Mouse (Mus musculus): ENCODE measurements at regions not wholly inside any gene's neighbourhood (a gene's known extent, or its start where the extent isn't known, plus 50 kb on each side); places are given as distances from the start of the nearest gene placed in this dataset.

DNA sequence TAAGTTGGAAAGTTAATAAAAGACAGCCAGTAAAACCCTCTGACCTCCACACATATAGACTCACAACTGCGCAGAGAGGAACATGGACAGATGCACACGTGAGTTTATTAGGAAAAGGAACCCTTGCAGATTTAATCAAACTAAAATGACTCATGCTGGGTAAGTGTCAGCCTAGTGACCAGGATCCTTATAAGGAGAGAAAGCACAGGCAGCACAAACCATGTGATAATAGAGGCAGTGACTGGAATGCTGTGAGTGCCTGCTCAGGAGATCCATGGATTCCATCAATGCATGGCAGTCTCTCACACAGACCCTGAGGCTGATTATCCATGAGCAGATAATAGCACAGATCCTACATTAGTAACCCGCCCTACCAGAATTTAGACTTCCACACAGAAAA is 162.2 kb upstream of the Mbnl1 start:
- DNase-seq (ENCODE audit: low spot score in 2 of 2), result no peak

DNA sequence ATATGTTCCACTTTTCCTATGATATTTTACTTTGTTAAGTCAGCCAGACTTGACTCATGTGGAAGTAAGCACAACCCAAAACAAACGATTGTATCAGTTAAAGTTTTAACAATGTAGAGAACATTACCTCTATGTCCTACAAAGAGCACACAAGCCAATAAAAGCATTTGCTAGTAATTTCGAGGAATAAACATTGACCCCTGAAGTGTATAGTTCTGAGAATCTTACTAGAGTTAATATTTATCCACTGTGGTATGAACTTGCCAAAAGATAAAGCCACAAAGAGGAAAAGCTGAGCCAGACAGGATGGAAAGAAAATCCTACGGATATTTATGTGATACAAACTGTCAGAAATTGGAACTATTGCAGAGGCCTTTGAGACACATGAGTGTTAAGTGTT is 161.5 kb upstream of the Mbnl1 start:
- no peak for DNase-seq (ENCODE audit: low spot score in 2 of 2)

DNA sequence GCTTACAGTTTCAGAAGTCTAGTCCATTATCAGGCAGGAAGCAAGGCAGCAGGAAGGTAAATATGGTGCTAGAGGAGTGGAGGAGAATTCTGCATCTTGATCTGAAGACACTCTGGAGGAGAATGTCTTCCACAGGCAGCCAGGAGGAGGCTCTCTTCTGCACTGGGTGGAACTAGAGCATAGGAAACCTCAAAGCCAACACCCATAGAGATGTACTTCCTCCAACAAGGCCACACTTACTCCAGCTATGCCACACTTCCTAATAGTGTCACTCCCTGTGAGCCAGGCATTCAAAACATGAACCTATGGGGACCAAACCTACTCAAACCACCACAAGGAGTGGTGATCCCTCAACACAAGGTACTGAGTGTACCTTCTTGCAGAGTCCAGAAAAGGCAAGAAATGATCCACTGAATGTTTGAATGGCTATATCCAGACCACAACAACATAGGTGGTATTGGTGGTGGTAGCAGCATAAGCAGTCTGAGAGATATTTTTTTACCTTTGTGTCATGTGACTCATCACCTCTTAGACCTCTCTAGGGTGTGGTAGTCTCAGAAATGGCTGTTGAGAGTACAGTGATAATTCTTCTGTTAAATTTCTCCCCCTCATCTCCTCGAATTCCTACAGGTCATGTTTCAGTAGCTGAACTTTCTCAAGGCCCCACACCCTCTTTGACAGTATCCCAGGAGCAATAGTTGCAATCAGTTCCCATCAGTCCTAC is 152.3 kb upstream of the Mbnl1 start:
- DNase-seq (ENCODE audit: low spot score in 2 of 2), result no peak

DNA sequence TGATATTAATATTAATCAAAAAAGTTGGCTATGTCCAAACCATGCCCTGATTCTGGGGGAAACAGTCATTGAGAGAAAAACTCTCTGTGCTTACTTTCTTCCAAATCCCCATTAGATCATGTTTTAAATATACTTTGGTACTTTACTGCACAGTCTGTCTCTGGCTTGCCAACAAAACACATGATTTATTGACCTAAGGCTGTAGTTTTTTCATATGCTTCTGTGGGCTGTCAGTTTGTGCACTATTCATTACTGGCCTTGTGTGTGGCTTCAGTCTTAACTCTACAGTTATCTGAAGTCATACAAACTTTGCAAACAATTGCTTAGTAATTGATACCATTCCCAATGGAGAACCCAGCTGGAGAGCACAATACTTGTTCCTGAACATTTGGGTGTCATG is 149.1 kb upstream of the Mbnl1 start:
- DNase-seq (ENCODE audit: low spot score in 2 of 2), result no peak

DNA sequence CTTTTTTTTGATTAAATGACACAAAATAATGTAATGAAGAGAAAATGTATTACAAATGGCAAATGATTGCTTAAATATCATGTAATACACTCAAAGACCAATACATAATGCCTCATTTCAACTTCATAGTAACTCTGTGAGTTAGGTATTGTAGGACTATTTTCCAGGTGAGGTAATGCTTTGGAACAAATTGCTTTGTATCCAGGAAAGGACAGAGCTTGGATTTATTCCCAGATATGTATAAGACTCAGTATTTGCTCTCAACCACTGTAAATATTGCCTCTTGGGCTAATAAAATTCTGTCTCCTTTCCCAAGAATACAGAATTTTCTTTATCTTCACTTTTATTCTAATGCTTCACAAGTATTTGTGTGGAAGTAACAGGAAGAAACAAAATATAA is 148.2 kb upstream of the Mbnl1 start:
- DNase-seq (ENCODE audit: low spot score in 2 of 2), result no peak

DNA sequence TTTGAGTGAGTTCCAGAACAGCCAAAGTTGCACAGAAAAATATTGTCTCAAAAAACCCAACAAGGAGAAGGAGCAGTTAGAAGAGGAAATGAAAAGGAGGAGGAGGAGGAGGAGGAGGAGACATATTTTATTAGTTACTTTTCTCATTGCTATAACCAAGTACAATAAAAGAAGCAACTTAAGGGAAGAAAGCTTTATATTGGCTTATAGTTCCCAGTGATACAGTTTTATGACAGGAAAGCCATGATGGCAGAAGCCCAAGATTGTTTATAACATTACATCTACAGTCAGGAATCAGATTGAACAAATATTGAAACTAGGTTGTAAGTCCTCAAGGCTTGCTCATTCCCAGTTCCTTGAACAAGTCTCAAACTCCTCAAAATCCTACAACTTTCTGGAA is 147.7 kb upstream of the Mbnl1 start:
- DNase-seq (ENCODE audit: low spot score in 2 of 2), result no peak

DNA sequence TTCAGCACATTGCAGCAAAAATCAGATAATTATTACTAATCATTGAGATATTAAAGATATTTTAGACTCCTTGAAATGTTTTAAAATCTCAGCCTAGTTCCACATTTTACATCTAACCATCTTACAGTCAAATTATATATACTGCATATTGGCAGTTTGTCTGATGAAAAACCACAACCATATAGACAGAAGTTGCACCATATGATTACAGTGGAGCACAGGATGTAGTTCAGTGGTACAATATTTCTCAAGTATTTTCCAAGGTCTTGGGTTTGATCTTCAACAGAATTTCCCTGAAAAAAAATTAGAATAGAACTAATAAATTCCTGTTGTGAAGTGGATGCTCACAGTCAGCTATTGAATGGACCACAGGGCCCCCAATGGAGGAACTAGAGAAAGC is 140.2 kb upstream of the Mbnl1 start:
- no peak for DNase-seq (ENCODE audit: low spot score in 2 of 2)

DNA sequence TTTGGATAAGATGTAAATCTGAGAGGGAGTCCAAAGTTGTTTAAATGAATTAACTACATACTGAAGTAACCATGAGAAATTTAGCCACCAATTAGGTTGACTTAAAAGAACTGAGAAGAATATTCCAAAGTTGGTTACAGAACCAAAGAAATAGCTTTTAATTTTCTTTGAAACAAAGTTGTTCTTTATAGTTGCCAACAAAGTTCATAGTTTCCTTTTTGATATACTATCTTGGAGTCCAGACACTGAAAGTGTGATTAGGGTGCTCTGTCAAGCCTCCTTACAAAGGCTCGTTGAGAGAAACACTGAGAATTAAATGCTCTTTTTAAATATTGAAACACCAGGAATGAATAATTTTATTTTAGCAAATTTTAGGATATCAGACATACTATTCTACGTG is 139.0 kb upstream of the Mbnl1 start:
- DNase-seq (ENCODE audit: low spot score in 2 of 2), result no peak

DNA sequence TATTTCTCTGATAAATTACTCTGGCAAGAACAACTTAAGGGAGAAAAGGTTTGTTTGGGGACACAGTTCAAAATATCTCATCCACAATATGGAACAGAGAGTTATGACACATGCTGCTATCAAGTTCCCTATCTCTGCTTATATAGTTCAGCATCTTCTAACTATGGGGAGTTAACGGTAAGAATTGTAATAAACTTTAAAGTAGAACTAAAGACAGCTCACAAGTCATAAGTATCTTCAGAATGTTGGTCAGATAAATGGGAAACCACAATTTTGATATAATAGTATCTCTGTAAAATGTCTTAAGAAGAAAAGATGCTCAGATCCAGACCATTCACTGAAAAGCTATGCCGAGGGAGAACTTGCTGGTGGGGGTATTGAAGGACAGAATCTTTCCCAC is 138.5 kb upstream of the Mbnl1 start:
- no peak for DNase-seq (ENCODE audit: low spot score in 2 of 2)

DNA sequence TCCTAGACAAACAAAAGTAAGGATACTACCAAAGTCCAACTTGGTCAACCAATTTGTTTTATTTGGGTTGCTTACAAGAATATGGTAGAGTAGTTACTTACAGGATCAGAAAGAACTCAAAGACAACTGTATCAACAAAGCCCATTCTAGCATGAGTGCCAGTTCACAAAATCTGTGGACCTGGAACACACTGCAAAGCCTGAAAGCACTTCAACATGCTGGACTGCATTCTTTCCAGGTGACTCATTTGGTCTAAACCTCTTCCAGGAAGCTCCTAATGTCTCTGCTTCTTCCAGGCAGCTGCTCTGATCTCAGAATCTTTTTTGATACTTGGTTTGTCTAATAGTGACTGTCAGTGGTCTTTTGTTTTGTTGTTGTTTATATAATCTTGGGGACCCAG is 126.2 kb upstream of the Mbnl1 start:
- no peak for DNase-seq (ENCODE audit: low spot score in 2 of 2)

DNA sequence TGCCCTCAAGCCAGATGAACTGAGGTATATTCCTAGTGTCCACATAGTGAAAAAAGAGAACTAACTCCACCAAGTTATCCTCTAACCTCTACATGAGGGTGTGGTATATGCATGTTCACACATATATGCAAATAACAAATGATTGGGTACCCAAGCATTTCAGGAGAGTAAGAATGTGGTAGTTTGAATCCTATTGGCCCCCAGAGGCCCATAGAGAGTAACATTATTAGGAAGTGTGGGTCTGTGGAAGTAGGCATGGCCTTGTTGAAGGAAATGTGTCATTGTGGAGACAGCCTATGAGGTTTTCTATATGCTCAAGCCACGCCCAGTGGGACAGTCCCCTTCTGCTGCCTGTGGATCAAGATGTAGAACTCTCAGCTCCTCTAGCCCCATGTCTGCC is 125.6 kb upstream of the Mbnl1 start:
- no peak for DNase-seq (ENCODE audit: low spot score in 2 of 2)

DNA sequence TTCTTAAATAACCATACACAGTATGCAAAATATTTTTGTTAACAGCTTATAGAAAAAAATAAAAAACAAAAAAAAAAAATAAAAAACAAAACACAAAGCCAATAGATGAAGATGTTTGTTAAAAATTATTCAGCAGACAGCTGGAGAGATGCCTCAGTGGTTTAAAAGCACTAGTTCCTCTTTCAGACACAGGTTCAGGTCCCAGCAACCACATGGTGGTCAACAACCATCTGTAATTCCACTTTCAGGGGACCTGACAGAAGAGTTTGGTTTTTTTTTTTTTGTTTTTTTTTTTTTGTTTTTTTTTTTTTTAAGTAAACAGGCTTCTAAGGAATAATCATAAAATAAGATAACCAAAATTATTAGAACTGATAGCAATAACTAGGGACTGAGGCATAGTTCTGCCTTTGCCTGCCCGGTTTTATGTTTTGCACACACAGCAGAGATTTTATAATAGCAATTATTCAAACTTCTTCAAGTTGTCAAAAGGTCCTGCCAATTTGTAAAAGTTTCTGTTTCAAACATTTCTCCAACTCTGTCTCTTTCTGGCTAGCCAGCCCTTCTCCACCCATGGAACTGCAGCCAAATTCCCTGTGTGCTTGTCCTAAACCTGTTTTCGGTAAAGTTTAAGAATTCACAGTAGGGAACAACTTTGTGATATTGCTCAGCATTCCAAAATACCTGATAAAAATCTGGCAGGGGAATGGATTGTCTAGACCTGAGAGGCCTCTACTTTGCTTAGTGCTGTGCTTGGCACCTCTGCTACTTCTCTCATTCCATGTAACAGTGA is 101.3 kb upstream of the Mbnl1 start:
- peak in 1 of 2 experiments; percentile 21 for DNase-seq (ENCODE audit: low spot score in 2 of 2)

DNA sequence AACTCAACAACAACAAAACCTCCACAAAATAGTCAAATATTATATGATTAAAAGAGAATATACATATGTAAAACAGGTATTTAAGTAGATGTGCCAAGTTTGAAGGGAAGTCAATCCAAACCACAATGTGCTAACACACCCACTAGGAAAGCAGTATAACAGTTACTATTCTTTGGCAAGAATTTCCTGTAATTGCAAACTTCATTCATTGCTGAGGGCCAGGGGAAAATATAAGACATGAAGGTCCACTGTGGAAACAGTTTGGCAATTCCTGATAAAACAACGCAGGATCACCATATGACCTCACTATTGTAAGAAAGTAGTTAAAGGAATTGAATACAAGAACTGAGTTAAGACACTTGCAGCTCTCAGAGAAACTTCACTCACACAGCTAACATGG is 99.0 kb upstream of the Mbnl1 start:
- no peak for DNase-seq (ENCODE audit: low spot score in 2 of 2)

DNA sequence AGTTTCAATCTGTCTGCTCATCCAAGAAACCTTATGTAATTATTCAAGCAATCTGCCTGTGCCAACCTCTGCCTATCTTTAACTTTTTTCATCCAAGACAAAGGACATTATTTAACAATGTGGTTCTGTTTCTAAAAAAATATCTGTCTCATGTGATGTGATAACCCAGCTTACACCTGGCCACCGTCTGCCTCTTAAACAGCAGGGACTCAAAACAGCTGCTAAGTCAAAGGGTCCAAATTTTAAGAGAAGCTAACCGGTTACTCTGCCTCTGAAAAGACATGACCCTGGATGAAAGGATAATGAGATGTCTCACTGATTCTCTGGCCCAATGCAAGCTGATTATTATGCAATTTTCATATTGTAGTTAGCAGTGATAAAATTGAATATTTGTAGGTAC is 84.0 kb upstream of the Mbnl1 start:
- DNase-seq (ENCODE audit: low spot score in 2 of 2), result no peak

DNA sequence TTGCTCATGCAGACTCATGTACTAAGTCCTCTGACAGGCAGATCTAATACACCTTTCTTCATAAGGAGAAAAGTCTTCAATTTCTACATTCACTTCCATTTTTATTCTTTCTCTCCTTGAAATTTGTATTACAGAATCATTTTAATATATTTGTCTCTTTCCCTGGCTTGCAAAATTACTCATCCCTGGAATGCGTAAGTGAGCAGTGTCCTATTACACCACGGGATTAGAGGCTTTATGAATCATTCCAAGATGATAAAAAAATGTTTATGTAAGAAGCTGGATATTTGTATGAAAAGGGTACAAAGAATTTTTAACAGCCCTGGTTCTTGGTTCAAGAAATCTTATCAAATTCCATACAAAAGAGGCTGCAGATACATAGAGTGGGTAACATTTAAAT is 83.6 kb upstream of the Mbnl1 start:
- no peak for DNase-seq (ENCODE audit: low spot score in 2 of 2)

DNA sequence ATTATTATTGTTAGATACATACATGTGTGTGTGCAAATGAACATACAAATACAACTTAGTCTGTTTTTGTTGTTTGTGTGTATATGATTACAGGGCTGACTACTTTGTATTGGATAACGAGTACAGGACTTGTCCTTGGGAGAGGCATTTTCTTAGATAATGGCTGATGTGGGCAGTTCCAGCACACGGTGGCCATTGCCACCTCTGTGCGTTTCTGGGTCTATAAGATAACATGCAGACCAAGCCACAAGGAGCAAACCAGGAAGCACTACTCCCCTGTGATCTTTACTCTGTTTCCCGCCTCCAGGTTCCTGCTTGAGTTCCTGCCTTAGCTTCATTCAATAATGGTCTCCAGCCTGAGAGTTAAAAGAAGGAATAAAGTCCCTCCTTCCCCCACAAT is 77.3 kb upstream of the Mbnl1 start:
- no peak for DNase-seq (ENCODE audit: low spot score in 2 of 2)

DNA sequence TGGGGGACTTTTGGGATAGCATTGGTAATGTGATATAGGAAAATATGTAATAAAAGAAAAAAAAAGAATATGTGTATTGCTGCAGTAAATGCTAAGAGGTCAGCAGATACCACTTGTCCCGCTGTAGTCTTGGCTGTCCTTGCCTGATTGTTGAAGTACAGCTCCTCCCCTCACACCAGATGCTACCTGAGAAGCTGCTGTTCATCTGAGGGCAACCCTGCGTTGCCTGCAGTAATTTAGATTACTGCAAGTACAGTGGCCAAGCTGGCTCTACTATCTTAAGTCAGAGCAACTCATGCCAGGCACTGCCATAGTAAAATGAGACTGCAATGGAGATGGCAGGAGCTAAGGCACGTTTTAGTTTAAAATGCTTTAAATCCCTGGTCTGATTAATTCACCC is 75.7 kb upstream of the Mbnl1 start:
- no peak for DNase-seq (ENCODE audit: low spot score in 2 of 2)

DNA sequence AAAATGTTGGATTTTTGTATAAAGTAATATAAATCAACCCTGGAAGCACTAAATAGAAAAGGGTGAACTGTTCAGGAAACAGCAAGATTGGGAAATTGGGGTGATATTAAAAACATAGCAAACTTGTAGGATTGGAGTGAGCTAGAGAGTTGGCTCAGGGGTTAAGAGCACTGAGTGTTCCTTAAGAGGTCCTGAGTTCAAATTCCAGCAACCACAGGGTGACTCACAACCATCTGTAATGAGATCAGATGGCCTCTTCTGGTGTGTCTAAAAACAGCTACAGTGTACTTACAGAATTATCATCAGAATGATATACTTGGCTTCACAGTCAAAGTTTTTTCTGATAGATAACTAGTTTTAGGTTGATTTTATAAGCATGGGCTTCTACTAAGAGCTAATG is 73.8 kb upstream of the Mbnl1 start:
- DNase-seq (ENCODE audit: low spot score in 2 of 2), result no peak

DNA sequence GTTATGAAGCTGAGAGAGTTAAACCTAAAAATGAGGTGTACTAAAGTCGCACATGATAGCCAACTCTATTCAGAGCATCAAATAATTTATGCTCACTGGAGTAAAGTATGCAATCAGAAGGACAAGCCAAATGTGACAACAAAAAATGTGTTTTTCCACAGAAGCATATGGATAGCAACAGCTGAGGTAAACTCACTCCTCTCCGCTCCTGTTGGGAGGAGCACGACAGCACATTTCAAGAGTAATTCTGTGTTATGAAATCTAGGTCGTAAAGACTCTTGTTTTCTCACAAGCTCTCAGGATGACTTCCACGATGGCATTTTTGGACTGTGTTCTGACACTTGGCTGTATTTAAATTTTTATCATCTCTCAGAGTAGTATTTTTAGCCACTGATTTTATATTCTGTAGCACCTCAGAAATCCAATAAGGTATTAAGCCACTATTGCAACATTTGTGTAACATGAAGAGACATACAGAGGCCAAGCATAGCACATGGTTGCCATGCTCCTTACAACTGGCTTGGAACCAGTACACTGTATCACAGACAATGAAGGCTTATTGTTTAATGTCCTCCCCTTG is 70.3 kb upstream of the Mbnl1 start:
- no peak for DNase-seq (ENCODE audit: low spot score in 2 of 2)

DNA sequence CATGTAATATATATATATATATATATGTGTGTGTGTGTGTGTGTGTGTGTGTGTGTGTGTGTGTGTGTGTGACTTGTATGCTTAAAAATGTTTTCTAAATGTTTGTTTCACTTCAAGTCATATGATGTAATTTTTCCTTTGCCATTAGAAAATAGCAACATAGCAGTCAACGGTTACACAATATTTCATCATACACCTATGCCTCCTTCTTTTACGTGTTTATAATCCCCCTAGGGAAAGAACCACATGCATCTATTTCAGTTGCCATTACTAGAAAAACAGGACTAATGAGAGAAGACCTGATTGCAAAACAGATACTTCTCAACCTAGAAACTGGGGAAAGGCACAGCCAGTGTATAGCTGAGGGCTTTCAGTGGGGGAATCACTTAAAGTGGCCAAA is 65.2 kb upstream of the Mbnl1 start:
- no peak for DNase-seq (ENCODE audit: low spot score in 2 of 2)

DNA sequence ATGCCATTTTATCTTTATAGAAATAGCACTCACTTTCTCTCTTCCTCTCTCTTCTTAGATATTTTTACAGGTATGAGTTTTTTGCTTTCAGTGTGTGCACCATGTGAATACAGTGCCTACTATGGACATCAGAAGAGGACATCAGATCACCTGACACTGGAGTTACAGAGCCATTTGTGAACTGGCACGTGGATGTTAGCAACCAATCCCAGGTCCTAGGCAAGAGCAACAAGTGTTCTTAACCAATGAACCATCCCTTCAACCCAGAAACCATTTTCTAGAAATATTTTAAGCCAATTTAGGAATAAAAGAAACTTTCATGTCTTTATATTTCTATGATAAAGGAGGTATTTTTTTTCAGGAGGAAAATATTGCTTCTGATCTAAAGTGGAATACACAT is 64.7 kb upstream of the Mbnl1 start:
- DNase-seq (ENCODE audit: low spot score in 2 of 2), result no peak

DNA sequence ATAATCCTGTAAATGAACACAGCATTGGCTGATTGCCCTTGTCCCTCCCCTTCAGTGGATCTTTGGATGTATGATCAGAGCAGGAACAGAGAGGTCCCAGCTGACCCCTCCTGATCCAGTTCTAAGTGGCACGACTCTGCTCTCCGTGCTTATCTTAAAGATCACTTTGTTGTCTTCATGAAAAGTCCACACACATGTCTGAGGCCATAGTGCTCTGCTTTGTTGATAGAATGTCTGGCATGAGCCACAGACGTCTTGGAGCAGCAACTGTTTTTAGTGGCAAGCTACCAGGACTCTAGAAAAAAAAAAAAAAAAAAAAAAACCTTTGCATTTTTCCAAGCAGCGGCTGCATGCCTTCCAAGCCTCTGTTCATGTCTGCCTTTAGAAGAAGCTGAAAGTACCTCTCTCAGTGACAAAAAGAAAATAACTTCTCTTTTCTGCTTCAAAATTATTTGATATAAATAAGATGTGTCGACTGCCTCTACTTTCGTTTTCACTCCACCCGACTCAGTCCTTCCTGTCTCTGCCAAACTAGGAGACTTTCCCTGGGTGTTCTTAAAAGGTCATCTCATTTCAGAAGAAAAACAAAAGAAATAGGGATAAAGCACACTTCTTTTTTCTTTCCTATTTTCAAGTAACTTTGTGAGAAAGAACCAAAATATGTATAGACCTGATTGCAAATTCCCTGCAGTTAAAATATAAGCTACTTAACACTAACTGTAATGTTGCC is 63.9 kb upstream of the Mbnl1 start:
- peak in 1 of 2 experiments; percentile 21 for DNase-seq (ENCODE audit: low spot score in 2 of 2)

Data from gastrocnemius, postnatal 4 days (tissue).